Mouse (Mus musculus): ENCODE data around the gene Rap1a. TPM values are rescaled to one million over a fixed set of nuclear protein-coding genes. Genes with fewer than 3 reads are reported as not detected.

The Rap1a gene
- 10 to 100 TPM; 81.0 to 87.5 TPM for total RNA-seq (2021)
- long read RNA-seq, experiment 1, transcript Rap1a-201 (8 exons, 2,407 nt): major isoform, 24 of 32 reads
- long read RNA-seq, experiment 1, partial matches to known transcripts: 2 of 32 reads
- long read RNA-seq, experiment 1, other reads (novel, unspliced or antisense): 6 of 32 reads
- long read RNA-seq, experiment 2, transcript Rap1a-201 (8 exons, 2,407 nt): major isoform, 44 of 51 reads
- long read RNA-seq, experiment 2, partial matches to known transcripts: 4 of 51 reads
- long read RNA-seq, experiment 2, other reads (novel, unspliced or antisense): 3 of 51 reads

- DNase-seq: peak in 1 of 2 experiments; percentile 68
- intact Hi-C loops (cut with DNase I): no loop called here
These were observed at the start of gene Rap1a for GRCm38 (mm10) chr3:105801191-105802166. Gene Rap1a, minus strand, starts transcription at chr3:105801336.

- intact Hi-C loops (cut with DNase I): no loop called here
- DNase-seq: no peak
These were observed 45.3 kb upstream of the Rap1a start for GRCm38 (mm10) chr3:105846294-105847069.

GRCm38 (mm10) chr3:105839836-105840235 is 38.7 kb upstream of the Rap1a start:
- no peak for DNase-seq
- intact Hi-C loops (cut with DNase I): no loop called here

- intact Hi-C loops (cut with DNase I): no loop called here
- no peak for DNase-seq
These were observed 37.5 kb upstream of the Rap1a start for GRCm38 (mm10) chr3:105838655-105839054.

GRCm38 (mm10) chr3:105836883-105837282 is 35.7 kb upstream of the Rap1a start:
- DNase-seq: no peak
- intact Hi-C loops (cut with DNase I): no loop called here

- no peak for DNase-seq
- intact Hi-C loops (cut with DNase I): no loop called here
These were observed 34.7 kb upstream of the Rap1a start for GRCm38 (mm10) chr3:105835875-105836274.

GRCm38 (mm10) chr3:105831584-105831983 is 30.4 kb upstream of the Rap1a start:
- no peak for DNase-seq
- intact Hi-C loops (cut with DNase I): no loop called here

GRCm38 (mm10) chr3:105825501-105826161 is 24.5 kb upstream of the Rap1a start:
- intact Hi-C loops (cut with DNase I): no loop called here
- DNase-seq: peak; percentile 45 to 59

- intact Hi-C loops (cut with DNase I): no loop called here
- DNase-seq: no peak
These were observed 23.6 kb upstream of the Rap1a start for GRCm38 (mm10) chr3:105824704-105825103.

GRCm38 (mm10) chr3:105824103-105824502 is 23.0 kb upstream of the Rap1a start:
- intact Hi-C loops (cut with DNase I): no loop called here

GRCm38 (mm10) chr3:105823609-105824008 is 22.5 kb upstream of the Rap1a start:
- no peak for DNase-seq
- intact Hi-C loops (cut with DNase I): no loop called here

More at GRCm38 (mm10) chr3:105824103-105824502, 23.0 kb upstream of the Rap1a start:
- no peak for DNase-seq

GRCm38 (mm10) chr3:105821504-105821903 is 20.4 kb upstream of the Rap1a start:
- intact Hi-C loops (cut with DNase I): no loop called here
- DNase-seq: no peak

- intact Hi-C loops (cut with DNase I): no loop called here
- no peak for DNase-seq
These were observed 19.1 kb upstream of the Rap1a start for GRCm38 (mm10) chr3:105820272-105820671.

- DNase-seq: no peak
- intact Hi-C loops (cut with DNase I): loop anchor here (5.0 kb wide), 1 partner anchor 74 kb away; no protein-coding TSS in a partner anchor
These were observed 17.2 kb upstream of the Rap1a start for GRCm38 (mm10) chr3:105818130-105819004.

GRCm38 (mm10) chr3:105816089-105816488 is 15.0 kb upstream of the Rap1a start:
- no peak for DNase-seq
- intact Hi-C loops (cut with DNase I): loop anchor here (5.0 kb wide), 1 partner anchor 76 kb away; no protein-coding TSS in a partner anchor

GRCm38 (mm10) chr3:105815236-105815904 is 14.2 kb upstream of the Rap1a start:
- DNase-seq: no peak
- intact Hi-C loops (cut with DNase I): loop anchor here (5.0 kb wide), 1 partner anchor 77 kb away; no protein-coding TSS in a partner anchor

- intact Hi-C loops (cut with DNase I): no loop called here
- no peak for DNase-seq
These were observed 10.0 kb upstream of the Rap1a start for GRCm38 (mm10) chr3:105811146-105811545.

Measured in gastrocnemius, postnatal 36 days (tissue).